Mouse (Mus musculus) liver, adult 2 months (tissue): ENCODE results near the gene Wfikkn1. TPM values are rescaled to one million over a fixed set of nuclear protein-coding genes. Genes with fewer than 3 reads are reported as not detected.

Source experiments
- DNase-seq: peaks from one replicate; pipeline ENCODE4 v3.0.0-alpha.2; 2011; ENCODE audit warnings: low read depth, low spot score; ENCODE audit errors: extremely low read depth
- H3K27ac ChIP-seq: fragments of 200-500 bp; replicated peaks from 2 replicates; pipeline ENCODE4 v1.5.1; 2012; ENCODE audit warnings: low read depth, mild to moderate bottlenecking, control low read depth, inconsistent platforms, low read length; ENCODE audit not compliant: insufficient read depth
- H3K27me3 ChIP-seq: fragments of 200-500 bp; 2 replicates; pipeline ENCODE4 v1.6.1; 2012; ENCODE audit warnings: mild to moderate bottlenecking, moderate library complexity, low read length, inconsistent platforms; ENCODE audit not compliant: control insufficient read depth, insufficient read depth
- H3K36me3 ChIP-seq: fragments of 200-500 bp; 2 replicates; pipeline ENCODE4 v1.6.1; 2012; ENCODE audit warnings: low read length, inconsistent platforms; ENCODE audit not compliant: control insufficient read depth, insufficient read depth
- H3K4me1 ChIP-seq: fragments of 200-500 bp; 2 replicates; pipeline ENCODE4 v1.6.1; 2011; ENCODE audit warnings: low read length; ENCODE audit not compliant: control insufficient read depth, insufficient read depth
- H3K4me3 ChIP-seq: fragments of 200-500 bp; 2 replicates; pipeline ENCODE4 v1.5.1; 2011; ENCODE audit warnings: low read depth, mild to moderate bottlenecking, control low read depth, low read length, moderate library complexity; ENCODE audit not compliant: insufficient read depth
- H3K79me2 ChIP-seq: fragments of 200-500 bp; 2 replicates; pipeline ENCODE4 v1.6.1; 2012; ENCODE audit warnings: inconsistent platforms, mild to moderate bottlenecking, low read length, moderate library complexity; ENCODE audit not compliant: control insufficient read depth, insufficient read depth
- H3K9ac ChIP-seq: fragments of 200-500 bp; 2 replicates; pipeline ENCODE4 v1.6.1; 2012; ENCODE audit warnings: low read depth, mild to moderate bottlenecking, control low read depth, inconsistent platforms, low read length
- CTCF ChIP-seq: fragments of 200-500 bp; IDR thresholded peaks from 2 replicates; pipeline ENCODE4 v1.5.1; 2011; ENCODE audit warnings: low read depth, low read length, control low read depth
- POLR2A ChIP-seq: fragments of 200-500 bp; IDR thresholded peaks from 2 replicates; pipeline ENCODE4 v1.6.1; 2011; ENCODE audit warnings: low read length, control low read depth; ENCODE audit not compliant: insufficient read depth; ENCODE audit errors: extremely low read depth
- WGBS: fragments of 180-500 bp; shearing (Covaris S2); methylation state at CpG from one replicate; pipeline ENCODE4 v1.1.7; 2018; 5-methylcytosine and 5-hydroxymethylcytosine counted together
- polyA plus RNA-seq: library from polyadenylated mRNA; depleted of rRNA; stranded (reverse); fragments of >200 nt; gene quantifications from 2 replicates; pipeline ENCODE4 v1.2.3, GENCODE M21; 2012
- total RNA-seq: library from RNA; depleted of rRNA; stranded (reverse); fragments of >200 nt; gene quantifications from 2 replicates; pipeline ENCODE4 v1.2.3, GENCODE M21; 2014

Wfikkn1 gene
- total and polyA plus RNA-seq, 2 experiments: 0.09 to 0.92 TPM

DNA sequence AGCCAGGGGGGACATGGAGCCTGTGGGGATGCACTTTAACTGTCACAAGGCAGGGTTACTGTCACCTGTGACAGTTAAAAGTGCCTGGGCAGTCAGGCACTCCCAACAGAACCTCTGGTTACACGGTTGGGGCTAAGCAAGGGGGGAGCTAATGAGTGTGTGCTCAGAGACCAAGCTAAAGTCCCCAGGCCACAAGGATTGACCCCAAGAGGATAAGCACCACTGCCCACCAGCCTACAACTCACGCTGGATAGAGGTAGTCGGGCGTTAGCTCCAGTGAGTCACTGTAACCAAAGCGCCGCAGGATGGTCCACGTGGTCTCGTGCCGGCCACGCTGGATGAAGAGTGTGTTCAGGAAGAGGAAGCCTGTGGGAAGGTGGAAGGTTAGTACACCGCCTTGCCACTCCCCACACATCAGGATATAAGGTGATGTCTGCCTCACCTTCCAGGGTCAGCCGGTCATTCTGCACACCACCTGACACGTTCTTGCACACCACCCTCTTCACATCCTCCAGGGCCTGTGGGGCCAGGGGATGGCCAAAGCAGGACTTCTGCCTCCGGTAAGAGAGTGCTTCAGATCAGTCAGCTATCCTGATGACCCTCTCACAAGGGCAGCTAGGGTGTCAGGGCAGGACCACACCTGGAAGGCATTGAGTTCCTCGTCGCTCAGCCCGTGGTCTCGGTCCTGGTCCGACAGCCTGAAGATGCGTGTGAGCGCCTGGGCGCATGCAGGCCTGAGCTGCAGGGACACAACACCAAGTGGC lies 39.4 kb downstream of the Wfikkn1 start, which contains the start of gene Gm20683:
TSS of gene Gm20683 (minus strand) at position 647 of the 764 bp plus-strand sequence.
- Histone ChIP-seq H3K36me3 (0 out of 2 replicates have a peak, but pooled peaks cover 2% of the 10 kb centered on the region), H3K27ac (no peak within 1 kb of the TSS), H3K4me1 (peaks cover 39% of the 10 kb centered on the region), H3K4me3 (no peak within 1 kb of the TSS), H3K9ac (no peak within 1 kb of the TSS), H3K79me2 (peaks cover 15% of the 10 kb centered on the region; the same call in 1 of the 2 replicates), H3K27me3 (no peaks in the 10 kb centered on the region)
- no peak for TF ChIP-seq POLR2A
- no peak for TF ChIP-seq CTCF
- DNase-seq: no peak
- WGBS: 95% methylated on average over 22 of the region's 22 CpGs

DNA sequence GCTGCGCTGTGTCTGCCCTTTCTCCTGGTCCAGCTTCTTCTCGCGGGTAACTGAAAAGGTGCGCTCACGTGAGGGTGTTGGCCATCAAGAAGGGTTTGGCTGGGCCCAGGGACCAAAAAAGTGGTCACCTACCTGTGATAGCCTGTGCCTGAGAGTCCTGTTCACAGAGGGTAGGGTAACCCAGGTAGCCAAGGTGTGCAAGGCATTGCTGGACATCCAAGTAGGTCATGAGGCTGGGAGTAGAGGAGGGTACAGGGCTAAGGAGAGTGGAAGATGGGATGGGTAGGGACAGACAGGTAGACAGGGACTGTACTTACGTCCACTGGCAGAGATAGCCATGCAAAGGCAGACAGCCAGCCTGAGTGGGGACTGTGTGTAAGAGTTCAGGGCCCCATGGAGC lies 40.1 kb downstream of the Wfikkn1 start:
- H3K4me3 ChIP-seq: no peak overlapping the region
- WGBS: 93% methylated on average over 6 of the region's 6 CpGs
- H3K36me3 ChIP-seq: 0 out of 2 replicates have a peak, but pooled peaks cover 2% of the 10 kb centered on the region
- no peak overlapping the region for H3K27ac ChIP-seq
- peaks cover 16% of the 10 kb centered on the region for H3K79me2 ChIP-seq
- TF ChIP-seq POLR2A (no peak), CTCF (no peak)
- H3K4me1 ChIP-seq: peaks cover 47% of the 10 kb centered on the region
- no peak for DNase-seq
- H3K27me3 ChIP-seq: no peaks in the 10 kb centered on the region
- H3K9ac ChIP-seq: no peak overlapping the region

DNA sequence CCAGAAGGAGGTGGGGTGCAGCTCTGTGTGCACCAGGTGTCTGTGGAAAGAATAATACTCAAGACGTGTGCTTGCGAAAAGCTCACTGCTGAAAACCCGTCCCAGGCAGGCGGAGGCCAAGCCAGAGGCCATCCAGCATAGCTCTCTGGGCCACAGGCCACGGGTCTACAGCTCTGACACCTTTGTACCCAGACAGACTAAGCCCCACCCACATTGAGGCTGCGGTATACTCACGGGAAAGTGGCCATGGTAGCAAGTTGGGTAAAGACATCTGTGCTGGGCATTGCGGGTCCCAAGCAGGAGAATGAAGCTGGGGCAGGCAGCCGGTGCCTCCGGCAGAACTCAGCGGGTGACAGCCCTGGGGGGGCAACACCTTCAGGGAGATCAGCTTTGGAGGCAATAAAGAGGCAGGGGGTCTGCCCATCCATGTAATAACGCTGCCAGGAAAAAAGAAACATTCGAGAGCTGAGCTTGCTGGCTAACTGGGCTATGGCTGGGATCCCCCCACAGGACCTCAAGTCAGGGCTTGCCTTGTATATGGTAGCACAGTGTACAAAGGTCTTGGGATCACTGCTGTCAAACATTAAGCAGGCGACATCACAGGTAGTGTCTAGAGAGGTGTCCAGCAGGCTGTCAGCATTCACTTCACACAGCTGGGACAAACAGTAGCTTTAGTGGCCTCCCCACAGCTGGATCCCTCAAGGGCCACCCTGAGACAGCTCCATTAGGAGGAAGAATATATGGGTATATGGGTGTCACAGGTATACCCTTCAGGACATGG lies 41.0 kb downstream of the Wfikkn1 start:
- TF ChIP-seq POLR2A: no peak
- no peak for TF ChIP-seq CTCF
- peaks cover 55% of the 10 kb centered on the region for H3K4me1 ChIP-seq
- peak overlapping the region; percentile 73 for H3K27ac ChIP-seq
- no peaks in the 10 kb centered on the region for H3K27me3 ChIP-seq
- no peak overlapping the region for H3K4me3 ChIP-seq
- 47% methylated on average over 14 of the region's 14 CpGs for WGBS
- H3K36me3 ChIP-seq: 0 out of 2 replicates have a peak, but pooled peaks cover 2% of the 10 kb centered on the region
- H3K79me2 ChIP-seq: peaks cover 24% of the 10 kb centered on the region
- peak overlapping the region; percentile 17 for H3K9ac ChIP-seq
- DNase-seq: peak; percentile 87

DNA sequence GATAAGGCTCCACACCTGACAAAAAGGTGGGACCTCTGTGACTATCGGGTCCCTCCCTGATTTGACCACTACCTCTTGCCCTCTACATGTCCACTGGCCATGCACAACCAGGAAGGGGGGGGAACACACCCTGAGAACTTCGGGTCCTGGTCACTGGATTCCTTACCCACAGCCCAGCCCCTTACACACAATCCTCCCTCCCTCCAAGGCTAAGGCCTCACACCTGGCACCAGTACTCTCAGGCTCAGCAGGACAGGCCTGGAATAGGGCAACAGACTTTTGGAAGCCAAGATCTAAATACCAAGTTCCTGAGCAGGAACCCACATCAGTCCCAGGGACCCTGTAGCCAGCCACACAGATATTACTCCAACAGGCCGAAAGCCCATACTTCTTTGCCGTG lies 41.8 kb downstream of the Wfikkn1 start:
- TF ChIP-seq POLR2A (no peak), CTCF (no peak)
- DNase-seq: peak; percentile 38
- H3K9ac ChIP-seq: peak overlapping the region; percentile 17
- H3K27ac ChIP-seq: peak overlapping the region; percentile 66
- peaks cover 59% of the 10 kb centered on the region for H3K4me1 ChIP-seq
- H3K27me3 ChIP-seq: no peaks in the 10 kb centered on the region
- no peak overlapping the region for H3K4me3 ChIP-seq
- WGBS: 63% methylated on average over 4 of the region's 4 CpGs
- H3K36me3 ChIP-seq: 0 out of 2 replicates have a peak, but pooled peaks cover 2% of the 10 kb centered on the region
- peaks cover 23% of the 10 kb centered on the region for H3K79me2 ChIP-seq

DNA sequence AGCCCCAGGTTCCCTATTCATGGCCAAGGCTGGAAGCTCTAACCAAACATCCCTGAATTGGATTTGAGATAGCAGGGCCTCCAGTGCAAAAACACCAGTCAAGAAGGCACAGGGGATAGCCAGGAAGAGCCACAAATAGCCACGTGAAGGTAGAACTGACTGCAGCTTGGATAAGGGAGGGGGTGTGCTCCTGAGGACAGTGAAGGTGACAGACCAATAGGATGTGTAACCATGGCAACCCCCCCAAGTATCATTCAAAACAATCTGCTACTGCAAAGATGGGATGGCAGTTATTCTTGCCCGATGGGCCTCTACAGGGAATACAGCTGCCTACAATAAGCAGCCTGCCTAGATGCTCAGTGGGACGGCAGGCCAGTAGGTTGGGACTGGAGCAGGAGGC lies 43.1 kb downstream of the Wfikkn1 start:
- Histone ChIP-seq H3K27me3 (no peaks in the 10 kb centered on the region), H3K4me3 (no peak overlapping the region), H3K4me1 (peaks cover 50% of the 10 kb centered on the region), H3K36me3 (0 out of 2 replicates have a peak, but pooled peaks cover 2% of the 10 kb centered on the region), H3K27ac (0 out of 2 replicates have a peak overlapping the region, but pooled peaks have one; percentile 6), H3K79me2 (peaks cover 12% of the 10 kb centered on the region), H3K9ac (no peak overlapping the region)
- 64% methylated on average over 3 of the region's 3 CpGs for WGBS
- no peak for TF ChIP-seq POLR2A
- DNase-seq: no peak
